In the genomic region with DNA sequence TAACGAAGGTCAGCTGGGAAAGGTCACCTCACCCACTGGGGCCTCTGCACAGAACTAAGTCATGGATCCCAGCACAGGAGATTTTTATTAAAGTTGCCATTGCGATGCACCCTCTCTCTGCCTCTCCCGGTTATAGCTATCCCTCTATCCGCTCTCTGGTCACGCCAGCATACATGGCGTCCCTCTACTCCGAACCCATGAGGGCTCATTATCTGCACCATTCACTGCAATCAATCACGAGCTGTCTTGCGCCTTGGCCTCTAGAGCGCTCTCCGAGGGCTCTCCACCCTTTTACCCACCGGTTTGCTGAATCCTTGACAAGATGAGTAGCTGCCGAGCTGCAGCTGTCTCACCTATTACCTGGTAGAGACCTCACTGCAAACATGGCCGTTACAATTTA, we compare ENCODE assay signal across 11 mouse cellular contexts. TPM values are rescaled to one million over a fixed set of nuclear protein-coding genes. Genes with fewer than 3 reads are reported as not detected.
DNase-seq lines count a peak whose midpoint lies in the region; ATAC-seq lines count a peak whose summit lies in the region.
"Had no signal": no experiment of that assay in that cellular context is flagged by ENCODE, and none has a peak within 500 bp of the region (broad histone marks: within the 10 kb centered on the region; RNA-seq: fewer than 3 reads in every experiment).

No protein-coding gene starts in this region.

- peaks cover 67% of the 10 kb centered on the region for H3K4me1 ChIP-seq in forebrain, embryonic 10.5 days
- peaks cover 32% of the 10 kb centered on the region for H3K4me1 ChIP-seq in forebrain, embryonic 14.5 days (ENCODE audit: control insufficient read depth, insufficient read depth, low read length)
- H3K4me1 ChIP-seq in embryonic facial prominence, embryonic 10.5 days = peaks cover 60% of the 10 kb centered on the region
- H3K4me1 ChIP-seq in hindbrain, embryonic 16.5 days (ENCODE audit: control insufficient read depth, insufficient read depth, low read depth, low read length) = peaks cover 55% of the 10 kb centered on the region
- H3K4me1 ChIP-seq in midbrain, embryonic 13.5 days (replicated peaks) = peaks cover 70% of the 10 kb centered on the region

- H3K4me3 ChIP-seq in forebrain, embryonic 10.5 days = no peak overlapping the region
- H3K4me3 ChIP-seq in forebrain, embryonic 14.5 days (ENCODE audit: low read depth, low read length) = no peak overlapping the region
- H3K4me3 ChIP-seq in embryonic facial prominence, embryonic 10.5 days = no peak overlapping the region
- H3K4me3 ChIP-seq in hindbrain, embryonic 16.5 days (ENCODE audit: low read length) = no peak overlapping the region
- H3K4me3 ChIP-seq in midbrain, embryonic 13.5 days (replicated peaks) = no peak overlapping the region

- no peak for DNase-seq in forebrain, embryonic 10.5 days (ENCODE audit: extremely low spot score, low spot score)
- no peak for DNase-seq in forebrain, embryonic 14.5 days (ENCODE audit: low spot score)
- no peak for DNase-seq in embryonic facial prominence, embryonic 10.5 days (ENCODE audit: low spot score)
- DNase-seq in adrenal gland, postnatal 10 days = no peak
- DNase-seq in lung, postnatal 25 days (ENCODE audit: low spot score) = no peak
- DNase-seq: layer of hippocampus, postnatal 36 days; lung, postnatal 36 days had no signal

- H3K27me3 ChIP-seq in forebrain, embryonic 10.5 days (ENCODE audit: poor library complexity, severe bottlenecking) = no peaks in the 10 kb centered on the region
- H3K27me3 ChIP-seq in forebrain, embryonic 14.5 days (replicated peaks; ENCODE audit: control insufficient read depth, insufficient read depth, low read length) = no peaks in the 10 kb centered on the region
- H3K27me3 ChIP-seq in embryonic facial prominence, embryonic 10.5 days (replicated peaks; ENCODE audit: low read depth, poor library complexity, severe bottlenecking) = no peaks in the 10 kb centered on the region
- no peaks in the 10 kb centered on the region for H3K27me3 ChIP-seq in hindbrain, embryonic 16.5 days (replicated peaks; ENCODE audit: control insufficient read depth, insufficient read depth, low read length)
- no peaks in the 10 kb centered on the region for H3K27me3 ChIP-seq in midbrain, embryonic 13.5 days

- no peaks in the 10 kb centered on the region for H3K9me3 ChIP-seq in forebrain, embryonic 10.5 days
- no peaks in the 10 kb centered on the region for H3K9me3 ChIP-seq in forebrain, embryonic 14.5 days (replicated peaks; ENCODE audit: control insufficient read depth, low read length)
- H3K9me3 ChIP-seq in embryonic facial prominence, embryonic 10.5 days = no peaks in the 10 kb centered on the region
- no peaks in the 10 kb centered on the region for H3K9me3 ChIP-seq in hindbrain, embryonic 16.5 days (ENCODE audit: control insufficient read depth, low read length)
- no peaks in the 10 kb centered on the region for H3K9me3 ChIP-seq in midbrain, embryonic 13.5 days

- no peak overlapping the region for H3K9ac ChIP-seq in forebrain, embryonic 14.5 days (ENCODE audit: low read length)
- H3K9ac ChIP-seq in hindbrain, embryonic 16.5 days (ENCODE audit: low read depth, low read length) = no peak overlapping the region
- H3K9ac ChIP-seq in midbrain, embryonic 13.5 days (replicated peaks) = peak overlapping the region; percentile 42; the same call in 1 of the 2 replicates

- ATAC-seq in forebrain, embryonic 14.5 days = no peak
- ATAC-seq in hindbrain, embryonic 16.5 days = peak; percentile 38; the same call in 1 of the 2 replicates
- no peak for ATAC-seq in midbrain, embryonic 13.5 days
- no peak for ATAC-seq in monocyte, adult 5-6 weeks (replicated peaks; ENCODE audit: insufficient number of reproducible peaks, low FRiP score, low TSS enrichment, poor library complexity, severe bottlenecking)
- ATAC-seq: inflammation-experienced regulatory T-cells, adult 6 months had no signal

- WGBS in forebrain, embryonic 10.5 days = 79% methylated on average over 14 of the region's 14 CpGs
- 80% methylated on average over 14 of the region's 14 CpGs for WGBS in forebrain, embryonic 14.5 days
- 77% methylated on average over 14 of the region's 14 CpGs for WGBS in embryonic facial prominence, embryonic 10.5 days
- WGBS in hindbrain, embryonic 16.5 days = 52% methylated on average over 14 of the region's 14 CpGs
- WGBS in midbrain, embryonic 13.5 days = 59% methylated on average over 14 of the region's 14 CpGs

- H3K4me2 ChIP-seq in forebrain, embryonic 14.5 days (ENCODE audit: low read length) = no peak overlapping the region
- H3K4me2 ChIP-seq in hindbrain, embryonic 16.5 days (ENCODE audit: low read length) = peak overlapping the region; percentile 30
- peak overlapping the region; percentile 25; the same call in 1 of the 2 replicates for H3K4me2 ChIP-seq in midbrain, embryonic 13.5 days (replicated peaks)

- peaks cover 25% of the 10 kb centered on the region for H3K36me3 ChIP-seq in forebrain, embryonic 10.5 days (replicated peaks)
- peaks cover 16% of the 10 kb centered on the region for H3K36me3 ChIP-seq in forebrain, embryonic 14.5 days (ENCODE audit: control insufficient read depth, insufficient read depth, low read length)
- peaks cover 20% of the 10 kb centered on the region for H3K36me3 ChIP-seq in embryonic facial prominence, embryonic 10.5 days (replicated peaks)
- peaks cover 2% of the 10 kb centered on the region for H3K36me3 ChIP-seq in hindbrain, embryonic 16.5 days (ENCODE audit: control insufficient read depth, insufficient read depth, low read length)
- peaks cover 10% of the 10 kb centered on the region for H3K36me3 ChIP-seq in midbrain, embryonic 13.5 days

- H3K27ac ChIP-seq in forebrain, embryonic 10.5 days = peak overlapping the region; percentile 51
- H3K27ac ChIP-seq in forebrain, embryonic 14.5 days (ENCODE audit: low read depth, low read length) = no peak overlapping the region
- 0 out of 2 replicates have a peak overlapping the region, but pooled peaks have one; percentile 49 for H3K27ac ChIP-seq in embryonic facial prominence, embryonic 10.5 days (replicated peaks)
- peak overlapping the region; percentile 34 for H3K27ac ChIP-seq in hindbrain, embryonic 16.5 days (ENCODE audit: low read depth, low read length)
- H3K27ac ChIP-seq in midbrain, embryonic 13.5 days = peak overlapping the region; percentile 45

RNA-seq across cellular contexts. Expression of a gene that starts 5.8 kb away (rescaled TPM):
- polyA plus RNA-seq in forebrain, embryonic 10.5 days (2016; fragmentation: Nextera tagmentation; extraction: Ambion mirVana) = 7.9 and 8.8 TPM in 2 replicates
- 18.2 and 23.1 TPM in 2 replicates for polyA plus RNA-seq in forebrain, embryonic 14.5 days (2014; fragmentation: Nextera tagmentation; extraction: Ambion mirVana)
- 10.2 and 11.7 TPM in 2 replicates for polyA plus RNA-seq in embryonic facial prominence, embryonic 10.5 days (2016; fragmentation: Nextera tagmentation; extraction: Ambion mirVana)
- 26.6 and 35.5 TPM in 2 replicates for polyA plus RNA-seq in hindbrain, embryonic 16.5 days (2015; fragmentation: Nextera tagmentation; extraction: Ambion mirVana)
- polyA plus RNA-seq in midbrain, embryonic 13.5 days (2015; fragmentation: Nextera tagmentation; extraction: Ambion mirVana) = 21.0 and 26.1 TPM in 2 replicates
- total RNA-seq in adrenal gland, postnatal 10 days (2021) = 10 to 100 TPM; 15.2 to 30.9 TPM
- 3.8 to 9.4 TPM (median 6.3 TPM) in 3 replicates for total RNA-seq in monocyte, adult 5-6 weeks (2017)

RNA-seq across cellular contexts. Expression of a gene that starts 32.1 kb away (rescaled TPM):
- 14.4 and 14.9 TPM in 2 replicates for polyA plus RNA-seq in forebrain, embryonic 10.5 days (2016; fragmentation: Nextera tagmentation; extraction: Ambion mirVana)
- polyA plus RNA-seq in forebrain, embryonic 14.5 days (2014; fragmentation: Nextera tagmentation; extraction: Ambion mirVana) = 7.7 and 8.9 TPM in 2 replicates
- polyA plus RNA-seq in embryonic facial prominence, embryonic 10.5 days (2016; fragmentation: Nextera tagmentation; extraction: Ambion mirVana) = 13.2 and 13.5 TPM in 2 replicates
- polyA plus RNA-seq in hindbrain, embryonic 16.5 days (2015; fragmentation: Nextera tagmentation; extraction: Ambion mirVana) = 7.9 and 9.7 TPM in 2 replicates
- 10.9 and 12.9 TPM in 2 replicates for polyA plus RNA-seq in midbrain, embryonic 13.5 days (2015; fragmentation: Nextera tagmentation; extraction: Ambion mirVana)
- total RNA-seq in adrenal gland, postnatal 10 days (2021) = 10 to 100 TPM; 18.6 to 25.2 TPM
- total RNA-seq in monocyte, adult 5-6 weeks (2017) = 40.6 to 56.0 TPM (median 54.3 TPM) in 3 replicates
